Mouse (Mus musculus): ENCODE data around the gene Synj2. TPM values are rescaled to one million over a fixed set of nuclear protein-coding genes. Genes with fewer than 3 reads are reported as not detected.

Gene Synj2
- polyA plus RNA-seq, 1 experiment from 2014 or later = 2.2 TPM

GRCm38 (mm10) chr17:5942156-5942555, 1.1 kb downstream of the Synj2 start:
- Histone ChIP-seq H3K9me3 (ENCODE audit: control insufficient read depth, low read length) (no peaks in the 10 kb centered on the region), H3K27me3 (ENCODE audit: control insufficient read depth, insufficient read depth, low read length) (no peaks in the 10 kb centered on the region), H3K4me3 (ENCODE audit: low read depth, low read length) (no peak overlapping the region), H3K4me2 (ENCODE audit: low read depth, low read length) (no peak overlapping the region; the same call in 1 of the 2 replicates), H3K9ac (replicated peaks; ENCODE audit: low read depth, low read length) (no peak overlapping the region), H3K36me3 (ENCODE audit: control insufficient read depth, insufficient read depth, low read length) (no peaks in the 10 kb centered on the region), H3K27ac (ENCODE audit: low read depth, low read length) (no peak overlapping the region), H3K4me1 (ENCODE audit: control insufficient read depth, insufficient read depth, low read length) (0 out of 2 replicates have a peak, but pooled peaks cover 4% of the 10 kb centered on the region)
- 81% methylated on average over 3 of the region's 3 CpGs for WGBS
- no peak for ATAC-seq (ENCODE audit: low read depth)

- ATAC-seq (ENCODE audit: low read depth) = no peak
- Histone ChIP-seq H3K4me1 (ENCODE audit: control insufficient read depth, insufficient read depth, low read length) (0 out of 2 replicates have a peak, but pooled peaks cover 4% of the 10 kb centered on the region), H3K27ac (ENCODE audit: low read depth, low read length) (no peak overlapping the region), H3K36me3 (ENCODE audit: control insufficient read depth, insufficient read depth, low read length) (no peaks in the 10 kb centered on the region), H3K27me3 (ENCODE audit: control insufficient read depth, insufficient read depth, low read length) (no peaks in the 10 kb centered on the region), H3K9me3 (ENCODE audit: control insufficient read depth, low read length) (no peaks in the 10 kb centered on the region), H3K9ac (replicated peaks; ENCODE audit: low read depth, low read length) (no peak overlapping the region), H3K4me3 (ENCODE audit: low read depth, low read length) (no peak overlapping the region), H3K4me2 (ENCODE audit: low read depth, low read length) (no peak overlapping the region)
- 68% methylated on average over 1 of the region's 1 CpGs for WGBS
Measured at GRCm38 (mm10) chr17:5943053-5943452, 2.0 kb downstream of the Synj2 start.

GRCm38 (mm10) chr17:5947039-5947438, 6.0 kb downstream of the Synj2 start:
- Histone ChIP-seq H3K4me3 (ENCODE audit: low read depth, low read length) (no peak overlapping the region), H3K27ac (ENCODE audit: low read depth, low read length) (no peak overlapping the region), H3K36me3 (ENCODE audit: control insufficient read depth, insufficient read depth, low read length) (no peaks in the 10 kb centered on the region), H3K27me3 (ENCODE audit: control insufficient read depth, insufficient read depth, low read length) (no peaks in the 10 kb centered on the region), H3K9ac (replicated peaks; ENCODE audit: low read depth, low read length) (no peak overlapping the region), H3K4me2 (ENCODE audit: low read depth, low read length) (no peak overlapping the region), H3K9me3 (ENCODE audit: control insufficient read depth, low read length) (no peaks in the 10 kb centered on the region), H3K4me1 (ENCODE audit: control insufficient read depth, insufficient read depth, low read length) (no peaks in the 10 kb centered on the region)
- WGBS = 82% methylated on average over 3 of the region's 3 CpGs
- ATAC-seq (ENCODE audit: low read depth) = no peak

GRCm38 (mm10) chr17:5952455-5952854, 11.4 kb downstream of the Synj2 start:
- no peaks in the 10 kb centered on the region for H3K4me1 ChIP-seq (ENCODE audit: control insufficient read depth, insufficient read depth, low read length)
- no peaks in the 10 kb centered on the region for H3K9me3 ChIP-seq (ENCODE audit: control insufficient read depth, low read length)
- ATAC-seq (ENCODE audit: low read depth) = no peak
- no peak overlapping the region for H3K27ac ChIP-seq (ENCODE audit: low read depth, low read length)
- H3K4me3 ChIP-seq (ENCODE audit: low read depth, low read length) = no peak overlapping the region
- no peak overlapping the region for H3K9ac ChIP-seq (replicated peaks; ENCODE audit: low read depth, low read length)
- H3K36me3 ChIP-seq (ENCODE audit: control insufficient read depth, insufficient read depth, low read length) = no peaks in the 10 kb centered on the region
- WGBS = 85% methylated on average over 4 of the region's 4 CpGs
- no peaks in the 10 kb centered on the region for H3K27me3 ChIP-seq (ENCODE audit: control insufficient read depth, insufficient read depth, low read length)
- no peak overlapping the region for H3K4me2 ChIP-seq (ENCODE audit: low read depth, low read length)

- H3K9me3 ChIP-seq (ENCODE audit: control insufficient read depth, low read length) = no peaks in the 10 kb centered on the region
- no peak overlapping the region for H3K9ac ChIP-seq (replicated peaks; ENCODE audit: low read depth, low read length)
- H3K27ac ChIP-seq (ENCODE audit: low read depth, low read length) = no peak overlapping the region
- no peaks in the 10 kb centered on the region for H3K27me3 ChIP-seq (ENCODE audit: control insufficient read depth, insufficient read depth, low read length)
- H3K4me1 ChIP-seq (ENCODE audit: control insufficient read depth, insufficient read depth, low read length) = no peaks in the 10 kb centered on the region
- ATAC-seq (ENCODE audit: low read depth) = no peak
- no peak overlapping the region for H3K4me2 ChIP-seq (ENCODE audit: low read depth, low read length)
- no peak overlapping the region for H3K4me3 ChIP-seq (ENCODE audit: low read depth, low read length)
- H3K36me3 ChIP-seq (ENCODE audit: control insufficient read depth, insufficient read depth, low read length) = no peaks in the 10 kb centered on the region
- 85% methylated on average over 2 of the region's 2 CpGs for WGBS
Measured at GRCm38 (mm10) chr17:5956350-5957000, 15.4 kb downstream of the Synj2 start.

GRCm38 (mm10) chr17:5957097-5957496, 16.0 kb downstream of the Synj2 start:
- Histone ChIP-seq H3K27me3 (ENCODE audit: control insufficient read depth, insufficient read depth, low read length) (no peaks in the 10 kb centered on the region), H3K4me3 (ENCODE audit: low read depth, low read length) (no peak overlapping the region), H3K36me3 (ENCODE audit: control insufficient read depth, insufficient read depth, low read length) (no peaks in the 10 kb centered on the region), H3K9ac (replicated peaks; ENCODE audit: low read depth, low read length) (no peak overlapping the region), H3K4me2 (ENCODE audit: low read depth, low read length) (no peak overlapping the region), H3K9me3 (ENCODE audit: control insufficient read depth, low read length) (no peaks in the 10 kb centered on the region), H3K27ac (ENCODE audit: low read depth, low read length) (no peak overlapping the region), H3K4me1 (ENCODE audit: control insufficient read depth, insufficient read depth, low read length) (no peaks in the 10 kb centered on the region)
- no peak for ATAC-seq (ENCODE audit: low read depth)
- 59% methylated on average over 3 of the region's 3 CpGs for WGBS

- ATAC-seq (ENCODE audit: low read depth) = no peak
- H3K27me3 ChIP-seq (ENCODE audit: control insufficient read depth, insufficient read depth, low read length) = no peaks in the 10 kb centered on the region
- no peaks in the 10 kb centered on the region for H3K36me3 ChIP-seq (ENCODE audit: control insufficient read depth, insufficient read depth, low read length)
- H3K4me1 ChIP-seq (ENCODE audit: control insufficient read depth, insufficient read depth, low read length) = no peaks in the 10 kb centered on the region
- no peak overlapping the region for H3K27ac ChIP-seq (ENCODE audit: low read depth, low read length)
- no peak overlapping the region for H3K4me3 ChIP-seq (ENCODE audit: low read depth, low read length)
- 89% methylated on average over 5 of the region's 5 CpGs for WGBS
- no peak overlapping the region for H3K9ac ChIP-seq (replicated peaks; ENCODE audit: low read depth, low read length)
- no peak overlapping the region for H3K4me2 ChIP-seq (ENCODE audit: low read depth, low read length)
- no peaks in the 10 kb centered on the region for H3K9me3 ChIP-seq (ENCODE audit: control insufficient read depth, low read length)
Measured at GRCm38 (mm10) chr17:5958229-5958628, 17.1 kb downstream of the Synj2 start.

- Histone ChIP-seq H3K9ac (replicated peaks; ENCODE audit: low read depth, low read length) (no peak overlapping the region), H3K4me2 (ENCODE audit: low read depth, low read length) (no peak overlapping the region), H3K27me3 (ENCODE audit: control insufficient read depth, insufficient read depth, low read length) (no peaks in the 10 kb centered on the region), H3K9me3 (ENCODE audit: control insufficient read depth, low read length) (no peaks in the 10 kb centered on the region), H3K27ac (ENCODE audit: low read depth, low read length) (no peak overlapping the region), H3K36me3 (ENCODE audit: control insufficient read depth, insufficient read depth, low read length) (no peaks in the 10 kb centered on the region), H3K4me3 (ENCODE audit: low read depth, low read length) (no peak overlapping the region), H3K4me1 (ENCODE audit: control insufficient read depth, insufficient read depth, low read length) (no peaks in the 10 kb centered on the region)
- 81% methylated on average over 10 of the region's 10 CpGs for WGBS
- ATAC-seq (ENCODE audit: low read depth) = no peak
Measured at GRCm38 (mm10) chr17:5958636-5959035, 17.6 kb downstream of the Synj2 start.

- no peaks in the 10 kb centered on the region for H3K9me3 ChIP-seq (ENCODE audit: control insufficient read depth, low read length)
- no peak overlapping the region for H3K27ac ChIP-seq (ENCODE audit: low read depth, low read length)
- no peak overlapping the region for H3K9ac ChIP-seq (replicated peaks; ENCODE audit: low read depth, low read length)
- H3K36me3 ChIP-seq (ENCODE audit: control insufficient read depth, insufficient read depth, low read length) = no peaks in the 10 kb centered on the region
- no peaks in the 10 kb centered on the region for H3K27me3 ChIP-seq (ENCODE audit: control insufficient read depth, insufficient read depth, low read length)
- no peak for ATAC-seq (ENCODE audit: low read depth)
- WGBS = 78% methylated on average over 7 of the region's 7 CpGs
- no peaks in the 10 kb centered on the region for H3K4me1 ChIP-seq (ENCODE audit: control insufficient read depth, insufficient read depth, low read length)
- no peak overlapping the region for H3K4me2 ChIP-seq (ENCODE audit: low read depth, low read length)
- H3K4me3 ChIP-seq (ENCODE audit: low read depth, low read length) = no peak overlapping the region
Measured at GRCm38 (mm10) chr17:5959096-5959495, 18.0 kb downstream of the Synj2 start.
